Mouse (Mus musculus) limb, embryonic 15.5 days (tissue): ENCODE measurements around the gene R3hdm4. TPM values are rescaled to one million over a fixed set of nuclear protein-coding genes. Genes with fewer than 3 reads are reported as not detected.
"Not testable (repeated sequence)": the region's sequence is repeated elsewhere in the genome, so short reads cannot be mapped to it uniquely, and the experiment has no call there.

Experiments
- ATAC-seq: fragments of 200-750 bp; cut with Nextera tagmentation; 2 replicates; pipeline ENCODE4 v1.8.0; 2017; ENCODE audit warnings: low read depth, moderate TSS enrichment; ENCODE audit not compliant: insufficient number of reproducible peaks, low FRiP score, low TSS enrichment
- H3K27ac ChIP-seq: fragments of 300-500 bp; sonication (generic); 2 replicates; pipeline ENCODE4 v1.5.1; 2015; ENCODE audit warnings: moderate library complexity, mild to moderate bottlenecking, inconsistent platforms
- H3K27me3 ChIP-seq: fragments of 300-500 bp; sonication (generic); 2 replicates; pipeline ENCODE4 v1.6.1; 2015; ENCODE audit warnings: inconsistent platforms
- H3K36me3 ChIP-seq: fragments of 300-500 bp; sonication (generic); 2 replicates; pipeline ENCODE4 v1.6.1; 2015; ENCODE audit warnings: inconsistent platforms
- H3K4me1 ChIP-seq: fragments of 300-500 bp; sonication (generic); 2 replicates; pipeline ENCODE4 v1.6.1; 2015; ENCODE audit warnings: inconsistent platforms
- H3K4me2 ChIP-seq: fragments of 300-500 bp; sonication (generic); 2 replicates; pipeline ENCODE4 v1.6.1; 2015; ENCODE audit warnings: mild to moderate bottlenecking, inconsistent platforms
- H3K4me3 ChIP-seq: fragments of 300-500 bp; sonication (generic); 2 replicates; pipeline ENCODE4 v1.5.1; 2015; ENCODE audit warnings: mild to moderate bottlenecking, inconsistent platforms
- H3K9ac ChIP-seq: fragments of 300-500 bp; sonication (generic); 2 replicates; pipeline ENCODE4 v1.6.1; 2015; ENCODE audit warnings: inconsistent platforms
- H3K9me3 ChIP-seq: fragments of 300-500 bp; sonication (generic); 2 replicates; pipeline ENCODE4 v1.6.1; 2016; ENCODE audit warnings: inconsistent platforms
- WGBS: fragments of 180-500 bp; shearing (Covaris S2); methylation state at CpG from one replicate; pipeline ENCODE4 v1.1.7; 2015; 5-methylcytosine and 5-hydroxymethylcytosine counted together
- polyA plus RNA-seq: library from polyadenylated mRNA; unstranded; fragments of >200 nt; fragmentation: Nextera tagmentation; extraction: Ambion mirVana; gene quantifications from 2 replicates; pipeline ENCODE4 v1.2.1, GENCODE M21; 2015

R3hdm4 gene
- polyA plus RNA-seq: 159 and 161 TPM in 2 replicates

- no peak within 1 kb of the TSS for H3K9ac ChIP-seq
- peaks cover 65% of the 10 kb centered on the region for H3K27me3 ChIP-seq
- 3% methylated on average over 39 of the region's 41 CpGs for WGBS
- H3K27ac ChIP-seq: no peak within 1 kb of the TSS
- peaks cover 50% of the 10 kb centered on the region for H3K4me1 ChIP-seq
- H3K4me3 ChIP-seq: peak within 1 kb of the TSS; percentile 29
- ATAC-seq: no peak
- no peaks in the 10 kb centered on the region for H3K36me3 ChIP-seq
- no peaks in the 10 kb centered on the region for H3K9me3 ChIP-seq
- H3K4me2 ChIP-seq: peak within 1 kb of the TSS; percentile 42
These were observed at the start of gene R3hdm4 for GRCm38 (mm10) chr10:79920958-79921535. R3hdm4 (minus strand) TSS chr10:79921208.

GRCm38 (mm10) chr10:79970415-79971182, 49.6 kb upstream of the R3hdm4 start, which contains the start of gene Grin3b:
Grin3b (plus strand) TSS chr10:79970715.
- 6% methylated on average over 45 of the region's 47 CpGs for WGBS
- Histone ChIP-seq H3K4me1 (peaks cover 21% of the 10 kb centered on the region), H3K27ac (peak within 1 kb of the TSS; percentile 23; the same call in 1 of the 2 replicates), H3K36me3 (peaks cover 42% of the 10 kb centered on the region), H3K9me3 (no peaks in the 10 kb centered on the region), H3K4me3 (peak within 1 kb of the TSS; percentile 48), H3K9ac (peak within 1 kb of the TSS; percentile 47), H3K27me3 (peaks cover 35% of the 10 kb centered on the region), H3K4me2 (peak within 1 kb of the TSS; percentile 90)
- ATAC-seq: no peak

- H3K27me3 ChIP-seq: peaks cover 35% of the 10 kb centered on the region
- H3K27ac ChIP-seq: no peak overlapping the region
- no peak overlapping the region for H3K9ac ChIP-seq
- peaks cover 21% of the 10 kb centered on the region for H3K4me1 ChIP-seq
- H3K4me3 ChIP-seq: no peak overlapping the region
- peaks cover 44% of the 10 kb centered on the region for H3K36me3 ChIP-seq
- H3K9me3 ChIP-seq: no peaks in the 10 kb centered on the region
- no peak overlapping the region for H3K4me2 ChIP-seq
- ATAC-seq: no peak
- WGBS: 13% methylated on average over 3 of the region's 3 CpGs
These were observed 48.1 kb upstream of the R3hdm4 start for GRCm38 (mm10) chr10:79969124-79969568.

GRCm38 (mm10) chr10:79968181-79968580, 47.2 kb upstream of the R3hdm4 start:
- ATAC-seq: no peak
- Histone ChIP-seq H3K9me3 (no peaks in the 10 kb centered on the region), H3K27me3 (peaks cover 35% of the 10 kb centered on the region), H3K27ac (no peak overlapping the region), H3K4me1 (peaks cover 21% of the 10 kb centered on the region), H3K4me3 (no peak overlapping the region), H3K36me3 (peaks cover 51% of the 10 kb centered on the region), H3K9ac (no peak overlapping the region), H3K4me2 (no peak overlapping the region)
- WGBS: 77% methylated on average over 1 of the region's 1 CpGs

- ATAC-seq: no peak
- peaks cover 60% of the 10 kb centered on the region for H3K36me3 ChIP-seq
- H3K27ac ChIP-seq: no peak overlapping the region
- H3K4me2 ChIP-seq: no peak overlapping the region
- no peak overlapping the region for H3K9ac ChIP-seq
- 92% methylated on average over 5 of the region's 5 CpGs for WGBS
- H3K4me3 ChIP-seq: no peak overlapping the region
- peaks cover 25% of the 10 kb centered on the region for H3K27me3 ChIP-seq
- no peaks in the 10 kb centered on the region for H3K9me3 ChIP-seq
- H3K4me1 ChIP-seq: peaks cover 21% of the 10 kb centered on the region
These were observed 45.9 kb upstream of the R3hdm4 start for GRCm38 (mm10) chr10:79966886-79967400.

- Histone ChIP-seq H3K9me3 (no peaks in the 10 kb centered on the region), H3K27ac (no peak overlapping the region), H3K9ac (no peak overlapping the region), H3K36me3 (peaks cover 66% of the 10 kb centered on the region), H3K27me3 (peaks cover 9% of the 10 kb centered on the region), H3K4me3 (no peak overlapping the region), H3K4me2 (no peak overlapping the region), H3K4me1 (peaks cover 19% of the 10 kb centered on the region)
- ATAC-seq: no peak
- 88% methylated on average over 5 of the region's 5 CpGs for WGBS
These were observed 44.3 kb upstream of the R3hdm4 start for GRCm38 (mm10) chr10:79965325-79965724.

- 93% methylated on average over 7 of the region's 7 CpGs for WGBS
- no peak overlapping the region for H3K9ac ChIP-seq
- H3K27me3 ChIP-seq: 0 out of 2 replicates have a peak, but pooled peaks cover 7% of the 10 kb centered on the region
- no peak overlapping the region for H3K4me3 ChIP-seq
- no peak overlapping the region for H3K27ac ChIP-seq
- H3K36me3 ChIP-seq: peaks cover 66% of the 10 kb centered on the region
- H3K9me3 ChIP-seq: no peaks in the 10 kb centered on the region
- peaks cover 20% of the 10 kb centered on the region for H3K4me1 ChIP-seq
- no peak overlapping the region for H3K4me2 ChIP-seq
- ATAC-seq: no peak
These were observed 43.7 kb upstream of the R3hdm4 start for GRCm38 (mm10) chr10:79964727-79965126.

GRCm38 (mm10) chr10:79960671-79961294, 39.8 kb upstream of the R3hdm4 start:
- H3K9ac ChIP-seq: peak overlapping the region; percentile 77
- peak overlapping the region; percentile 80 for H3K4me2 ChIP-seq
- no peak for ATAC-seq
- peaks cover 41% of the 10 kb centered on the region for H3K36me3 ChIP-seq
- H3K4me1 ChIP-seq: peaks cover 21% of the 10 kb centered on the region
- no peak overlapping the region for H3K27ac ChIP-seq
- H3K9me3 ChIP-seq: no peaks in the 10 kb centered on the region
- WGBS: 15% methylated on average over 10 of the region's 10 CpGs
- peak overlapping the region; percentile 91 for H3K4me3 ChIP-seq
- no peaks in the 10 kb centered on the region for H3K27me3 ChIP-seq

GRCm38 (mm10) chr10:79959847-79960601, 39.0 kb upstream of the R3hdm4 start, which contains the start of gene Wdr18:
Wdr18 (plus strand) TSS chr10:79960152.
- H3K4me2 ChIP-seq: peak within 1 kb of the TSS; percentile 80
- H3K4me3 ChIP-seq: peak within 1 kb of the TSS; percentile 91
- H3K36me3 ChIP-seq: peaks cover 33% of the 10 kb centered on the region
- no peaks in the 10 kb centered on the region for H3K9me3 ChIP-seq
- under 1% methylated on average over 61 of the region's 61 CpGs for WGBS
- peaks cover 22% of the 10 kb centered on the region for H3K4me1 ChIP-seq
- peak within 1 kb of the TSS; percentile 77 for H3K9ac ChIP-seq
- no peaks in the 10 kb centered on the region for H3K27me3 ChIP-seq
- ATAC-seq: peak; percentile 94
- H3K27ac ChIP-seq: peak within 1 kb of the TSS; percentile 75

- not testable (repeated sequence) for H3K9ac ChIP-seq, H3K27me3 ChIP-seq, H3K9me3 ChIP-seq, H3K27ac ChIP-seq, ATAC-seq
- peak overlapping the region; percentile 80 for H3K4me2 ChIP-seq
- H3K36me3 ChIP-seq: peaks cover 27% of the 10 kb centered on the region
- peaks cover 22% of the 10 kb centered on the region for H3K4me1 ChIP-seq
- peak overlapping the region; percentile 91 for H3K4me3 ChIP-seq
- WGBS: 33% methylated on average over 10 of the region's 10 CpGs
These were observed 38.4 kb upstream of the R3hdm4 start for GRCm38 (mm10) chr10:79959412-79959811.

GRCm38 (mm10) chr10:79958140-79958816, 37.3 kb upstream of the R3hdm4 start:
- ATAC-seq: no peak
- H3K4me1 ChIP-seq: peaks cover 22% of the 10 kb centered on the region
- H3K27me3 ChIP-seq: no peaks in the 10 kb centered on the region
- no peaks in the 10 kb centered on the region for H3K9me3 ChIP-seq
- H3K4me2 ChIP-seq: peak overlapping the region; percentile 31; the same call in 1 of the 2 replicates
- H3K27ac ChIP-seq: no peak overlapping the region
- WGBS: 11% methylated on average over 21 of the region's 21 CpGs
- no peak overlapping the region for H3K9ac ChIP-seq
- peaks cover 22% of the 10 kb centered on the region for H3K36me3 ChIP-seq
- no peak overlapping the region for H3K4me3 ChIP-seq
